13 mouse cellular contexts compared by ENCODE assay signal in the genomic region with DNA sequence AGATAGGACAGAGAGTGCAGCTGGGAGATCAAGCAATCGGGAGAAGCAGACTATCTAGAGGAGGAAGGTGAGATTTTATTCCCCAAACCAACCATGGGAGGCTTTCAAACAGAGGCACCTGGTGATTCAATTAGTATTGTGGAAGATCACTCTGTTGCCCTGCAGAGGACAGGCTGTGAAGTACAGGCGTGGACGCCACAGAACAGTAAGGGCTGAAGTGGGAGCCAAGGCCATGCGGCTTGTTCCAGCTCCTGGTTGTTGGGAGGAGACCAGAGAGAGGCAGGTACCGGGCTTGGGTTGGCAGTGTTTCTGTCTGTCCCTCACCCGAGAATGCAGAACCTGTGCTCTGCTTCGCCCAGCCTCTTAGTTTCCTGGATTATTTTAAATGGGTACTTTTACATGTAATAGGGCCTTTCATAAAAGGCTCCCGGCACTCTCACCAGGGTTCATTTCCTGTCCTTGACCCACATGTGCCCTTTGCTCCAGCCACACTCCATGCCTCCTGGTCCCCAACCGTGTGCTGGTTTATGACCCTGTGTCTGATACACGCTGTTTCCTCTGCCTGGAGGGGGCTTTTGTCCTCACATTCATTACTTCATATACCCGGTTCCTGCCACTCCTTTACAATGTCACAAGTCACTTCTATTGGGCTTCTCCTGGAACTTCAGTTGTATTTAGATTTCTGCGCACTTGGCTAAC. TPM values are rescaled to one million over a fixed set of nuclear protein-coding genes. Genes with fewer than 3 reads are reported as not detected.
A peak's percentile ranks its signal among the peaks of the same experiment; 100 is the strongest.
DNase-seq lines count a peak whose midpoint lies in the region; ATAC-seq and TF ChIP-seq lines count a peak whose summit lies in the region.
"Had no signal": no experiment of that assay in that cellular context is flagged by ENCODE, and none has a peak within 500 bp of the region (broad histone marks: within the 10 kb centered on the region; RNA-seq: fewer than 3 reads in every experiment).

No protein-coding gene starts in this region.

- peak; percentile 69; the same call in 1 of the 2 replicates for ATAC-seq in kidney, embryonic 15.5 days (replicated peaks; ENCODE audit: low FRiP score)
- ATAC-seq in forebrain, embryonic 12.5 days (ENCODE audit: low FRiP score) = no peak
- ATAC-seq in hindbrain, embryonic 12.5 days (ENCODE audit: low FRiP score) = no peak

- no peaks in the 10 kb centered on the region for H3K36me3 ChIP-seq in kidney, embryonic 15.5 days
- H3K36me3 ChIP-seq in kidney, adult 2 months (ENCODE audit: control insufficient read depth, insufficient read depth, low read length) = no peaks in the 10 kb centered on the region
- H3K36me3 ChIP-seq in forebrain, embryonic 12.5 days (replicated peaks) = no peaks in the 10 kb centered on the region
- H3K36me3 ChIP-seq in hindbrain, embryonic 12.5 days = no peaks in the 10 kb centered on the region
- H3K36me3 ChIP-seq: hindbrain, embryonic 10.5 days had no signal

- H3K9me3 ChIP-seq in kidney, embryonic 15.5 days (replicated peaks) = no peaks in the 10 kb centered on the region
- H3K9me3 ChIP-seq in forebrain, embryonic 12.5 days = no peaks in the 10 kb centered on the region
- no peaks in the 10 kb centered on the region; the same call in 1 of the 2 replicates for H3K9me3 ChIP-seq in hindbrain, embryonic 12.5 days (replicated peaks)
- H3K9me3 ChIP-seq: hindbrain, embryonic 10.5 days had no signal

- H3K4me3 ChIP-seq in kidney, embryonic 15.5 days (replicated peaks) = no peak overlapping the region
- H3K4me3 ChIP-seq in kidney, adult 2 months (ENCODE audit: insufficient read depth, low read depth, low read length) = no peak overlapping the region
- no peak overlapping the region for H3K4me3 ChIP-seq in forebrain, embryonic 12.5 days (replicated peaks)
- no peak overlapping the region for H3K4me3 ChIP-seq in hindbrain, embryonic 12.5 days
- H3K4me3 ChIP-seq: hindbrain, embryonic 10.5 days had no signal

- H3K4me1 ChIP-seq in kidney, embryonic 15.5 days = peaks cover 11% of the 10 kb centered on the region
- H3K4me1 ChIP-seq in kidney, adult 2 months (ENCODE audit: control insufficient read depth, insufficient read depth, low read length) = no peaks in the 10 kb centered on the region
- H3K4me1 ChIP-seq in forebrain, embryonic 12.5 days = no peaks in the 10 kb centered on the region; the same call in 1 of the 2 replicates
- H3K4me1 ChIP-seq in hindbrain, embryonic 12.5 days = no peaks in the 10 kb centered on the region

- no peak for DNase-seq in kidney, adult 2 months
- peak; percentile 62 for DNase-seq in brain, adult 2 months (ENCODE audit: low read depth, low spot score)
- DNase-seq in cerebellum, adult 11 months = peak; percentile 36
- DNase-seq in embryo, embryonic 11 days = peak; percentile 30
- DNase-seq in thymus, postnatal 0 days (ENCODE audit: low spot score) = no peak
- DNase-seq: adrenal gland, postnatal 25 days; kidney, postnatal 10 days; thymus, adult 18-20 months had no signal

- WGBS in kidney, embryonic 15.5 days = 36% methylated on average over 12 of the region's 12 CpGs
- 56% methylated on average over 12 of the region's 12 CpGs for WGBS in kidney, adult 2 months
- 84% methylated on average over 12 of the region's 12 CpGs for WGBS in forebrain, embryonic 12.5 days
- 50% methylated on average over 12 of the region's 12 CpGs for WGBS in hindbrain, embryonic 12.5 days

- H3K4me2 ChIP-seq in kidney, embryonic 15.5 days = no peak overlapping the region
- H3K4me2 ChIP-seq in forebrain, embryonic 12.5 days = no peak overlapping the region
- no peak overlapping the region for H3K4me2 ChIP-seq in hindbrain, embryonic 12.5 days (replicated peaks)

- H3K27me3 ChIP-seq in kidney, embryonic 15.5 days = no peaks in the 10 kb centered on the region
- H3K27me3 ChIP-seq in kidney, adult 2 months (replicated peaks; ENCODE audit: control insufficient read depth, insufficient read depth, low read length) = no peaks in the 10 kb centered on the region
- H3K27me3 ChIP-seq in forebrain, embryonic 12.5 days = no peaks in the 10 kb centered on the region
- H3K27me3 ChIP-seq in hindbrain, embryonic 12.5 days = no peaks in the 10 kb centered on the region

- H3K27ac ChIP-seq in kidney, embryonic 15.5 days = no peak overlapping the region
- H3K27ac ChIP-seq in kidney, adult 2 months (ENCODE audit: insufficient read depth, low read depth, low read length) = no peak overlapping the region
- H3K27ac ChIP-seq in forebrain, embryonic 12.5 days = no peak overlapping the region
- H3K27ac ChIP-seq in hindbrain, embryonic 12.5 days = no peak overlapping the region
- H3K27ac ChIP-seq: hindbrain, embryonic 10.5 days; macrophage had no signal

- TF ChIP-seq CTCF in kidney, adult 2 months (conservative IDR thresholded peaks at IDR 0.05; ENCODE audit: insufficient read depth, insufficient read length, low read depth, low read length) = no peak

- H3K9ac ChIP-seq in kidney, embryonic 15.5 days = no peak overlapping the region
- no peak overlapping the region for H3K9ac ChIP-seq in forebrain, embryonic 12.5 days
- no peak overlapping the region for H3K9ac ChIP-seq in hindbrain, embryonic 12.5 days

- TF ChIP-seq POLR2A in kidney, adult 2 months (IDR thresholded peaks at IDR 0.05; ENCODE audit: low read depth, low read length) = no peak

RNA-seq across cellular contexts. Expression of a gene that starts 58.3 kb away (rescaled TPM):
- 24.9 and 25.2 TPM in 2 replicates for polyA plus RNA-seq in kidney, embryonic 15.5 days (2015; fragmentation: Nextera tagmentation; extraction: Ambion mirVana)
- polyA plus RNA-seq in kidney, adult 2 months (2012; rRNA removed) = 5.8 and 7.1 TPM in 2 replicates
- 24.1 and 29.1 TPM in 2 replicates for polyA plus RNA-seq in forebrain, embryonic 12.5 days (2016; fragmentation: Nextera tagmentation; extraction: Ambion mirVana)
- 29.6 and 29.9 TPM in 2 replicates for polyA plus RNA-seq in thymus, postnatal 0 days (2015; fragmentation: Nextera tagmentation; extraction: Ambion mirVana)
- 22.1 and 23.0 TPM in 2 replicates for polyA plus RNA-seq in hindbrain, embryonic 12.5 days (2016; fragmentation: Nextera tagmentation; extraction: Ambion mirVana)

Comparison
In these comparisons a context has a peak if more than half of its experiments do, and no peak if none do; other contexts are left out.
1. DNase-seq: peak in brain, adult 2 months (single experiment), cerebellum, adult 11 months (single experiment) and embryo, embryonic 11 days (single experiment); none in kidney, adult 2 months (single experiment) and thymus, postnatal 0 days (single experiment).